Mouse (Mus musculus) liver, adult (tissue): ENCODE results near the gene Phlda1.

ENCODE experiments used
- GATA4 ChIP-seq: IDR thresholded peaks from 2 replicates; pipeline ENCODE4 v1.6.1; 2014; ENCODE audit warnings: mild to moderate bottlenecking, low read length; ENCODE audit not compliant: insufficient replicate concordance

Phlda1 gene

GRCm38 (mm10) chr10:111488793-111489192 lies 17.3 kb upstream of the Phlda1 start:
- TF ChIP-seq GATA4, result no peak

DNA sequence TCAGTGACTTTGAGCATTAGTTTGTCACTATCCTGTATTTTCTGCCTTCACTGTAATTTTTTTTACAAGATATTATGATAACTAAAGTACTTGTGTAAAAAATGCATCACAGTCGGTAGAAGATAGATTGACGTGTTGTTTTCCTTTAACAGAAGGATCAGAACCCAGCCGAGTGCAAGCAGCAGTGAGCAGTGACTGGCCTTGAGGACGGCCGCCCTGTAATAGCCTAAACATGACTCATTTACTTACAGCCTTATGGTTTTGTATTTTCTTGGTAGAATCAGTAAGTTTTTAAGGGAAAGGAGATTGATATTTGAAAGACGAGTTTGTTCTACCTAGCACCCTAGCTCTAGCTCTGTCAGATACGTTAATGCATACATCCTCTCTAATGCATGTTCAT lies 10.2 kb upstream of the Phlda1 start:
- no peak for TF ChIP-seq GATA4

DNA sequence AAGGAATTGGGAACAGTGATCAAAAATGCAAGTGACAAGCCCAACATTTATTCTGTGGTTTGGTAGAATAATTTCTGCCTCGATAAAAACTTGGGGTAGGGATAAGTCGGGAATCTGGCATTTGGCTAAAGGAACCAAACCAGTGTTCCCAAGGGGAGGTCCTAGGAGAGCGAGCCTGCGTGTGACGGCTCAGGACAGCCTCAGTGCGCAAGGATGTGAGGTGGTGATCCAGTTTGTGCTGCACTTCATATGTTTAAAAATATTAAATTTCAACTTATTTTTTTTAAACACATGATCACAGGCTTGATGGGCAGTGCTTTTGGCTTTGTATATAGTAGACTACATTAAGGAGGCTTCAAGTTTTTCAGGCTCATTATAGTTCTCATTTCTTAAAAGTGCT lies 6.2 kb upstream of the Phlda1 start:
- TF ChIP-seq GATA4, result no peak

DNA sequence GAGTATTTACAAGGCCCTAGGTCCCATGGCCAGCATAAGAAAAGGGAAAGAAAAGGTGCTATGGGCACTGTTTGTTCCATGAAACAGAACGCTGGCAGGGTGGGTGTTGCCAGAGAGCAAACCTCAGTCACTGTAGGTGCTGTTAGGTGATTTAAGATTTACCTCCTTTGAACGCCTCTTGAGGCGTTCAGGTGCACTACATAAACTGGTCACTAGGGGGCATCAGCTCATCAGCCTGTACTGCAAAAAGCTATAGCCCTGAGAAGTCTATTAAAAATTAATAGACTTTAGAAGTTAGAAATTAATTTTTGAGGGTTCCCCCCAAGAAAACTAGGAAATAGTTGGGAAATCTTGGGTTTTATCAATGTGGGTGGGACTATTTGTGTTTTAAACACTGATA lies 3.0 kb upstream of the Phlda1 start:
- no peak for TF ChIP-seq GATA4

GRCm38 (mm10) chr10:111503716-111504115 lies 2.4 kb upstream of the Phlda1 start:
- TF ChIP-seq GATA4, result no peak

DNA sequence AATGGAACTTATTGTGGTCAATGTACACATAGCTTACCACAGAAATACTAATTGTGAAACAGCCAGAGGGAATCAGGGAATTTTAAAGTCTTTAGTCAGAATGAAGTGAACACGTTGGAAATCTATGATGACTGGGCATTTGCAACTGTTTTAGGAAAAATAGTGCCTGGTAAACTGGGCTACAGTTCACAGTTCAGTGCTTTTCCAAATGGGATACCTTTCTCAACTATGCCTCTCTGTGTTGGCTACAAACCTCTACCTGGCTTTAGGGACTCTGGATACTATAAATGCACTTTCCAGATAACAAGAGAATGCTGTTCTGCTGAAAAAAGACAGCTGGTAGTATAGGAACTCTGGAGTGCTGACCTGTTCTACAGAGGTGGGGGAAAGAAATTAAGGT lies 1.5 kb upstream of the Phlda1 start:
- no peak for TF ChIP-seq GATA4

GRCm38 (mm10) chr10:111505406-111505805 lies 680 bp upstream of the Phlda1 start:
- no peak for TF ChIP-seq GATA4

- TF ChIP-seq GATA4, result no peak
Measured at GRCm38 (mm10) chr10:111506926-111507459, 907 bp downstream of the Phlda1 start.

GRCm38 (mm10) chr10:111507460-111508211 lies 1.6 kb downstream of the Phlda1 start:
- no peak for TF ChIP-seq GATA4

- TF ChIP-seq GATA4, result no peak
Measured at GRCm38 (mm10) chr10:111508324-111509080, 2.4 kb downstream of the Phlda1 start.

DNA sequence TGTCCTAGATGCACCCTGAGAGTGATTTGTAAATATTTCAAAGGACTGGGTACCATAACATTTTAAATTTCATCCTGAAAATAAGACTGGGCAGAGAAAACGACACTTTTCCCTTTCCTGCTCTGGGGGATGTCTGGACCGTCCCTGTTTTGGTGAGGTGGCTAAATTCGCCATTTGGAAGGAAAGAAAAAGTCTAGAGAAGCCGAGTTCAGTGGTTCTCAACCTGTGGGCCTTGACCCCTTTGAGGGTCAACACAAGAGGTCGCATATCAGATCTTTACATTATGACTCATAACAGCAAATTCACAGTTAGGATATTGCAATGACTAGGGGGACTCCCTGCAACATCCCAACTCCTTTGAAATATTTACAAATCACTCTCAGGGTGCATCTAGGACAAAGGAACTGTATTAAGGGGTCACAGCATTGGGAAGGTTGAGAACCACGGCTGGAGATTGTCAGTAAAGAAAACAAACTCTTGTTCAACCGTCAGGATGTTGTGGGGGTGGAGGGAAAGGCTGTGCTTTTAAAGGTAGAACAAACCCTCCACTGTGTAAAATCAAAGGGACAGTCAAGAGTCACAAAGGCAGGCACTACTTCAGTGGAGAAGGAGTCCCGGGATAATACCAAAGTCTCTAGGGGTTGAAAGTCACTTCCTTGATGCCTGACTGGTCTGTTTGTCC lies 3.2 kb downstream of the Phlda1 start:
- no peak for TF ChIP-seq GATA4

GRCm38 (mm10) chr10:111509981-111510380 lies 3.9 kb downstream of the Phlda1 start:
- TF ChIP-seq GATA4, result no peak

- TF ChIP-seq GATA4, result no peak
Measured at GRCm38 (mm10) chr10:111510798-111511197, 4.7 kb downstream of the Phlda1 start.

GRCm38 (mm10) chr10:111512036-111512568 lies 6.0 kb downstream of the Phlda1 start:
- no peak for TF ChIP-seq GATA4

DNA sequence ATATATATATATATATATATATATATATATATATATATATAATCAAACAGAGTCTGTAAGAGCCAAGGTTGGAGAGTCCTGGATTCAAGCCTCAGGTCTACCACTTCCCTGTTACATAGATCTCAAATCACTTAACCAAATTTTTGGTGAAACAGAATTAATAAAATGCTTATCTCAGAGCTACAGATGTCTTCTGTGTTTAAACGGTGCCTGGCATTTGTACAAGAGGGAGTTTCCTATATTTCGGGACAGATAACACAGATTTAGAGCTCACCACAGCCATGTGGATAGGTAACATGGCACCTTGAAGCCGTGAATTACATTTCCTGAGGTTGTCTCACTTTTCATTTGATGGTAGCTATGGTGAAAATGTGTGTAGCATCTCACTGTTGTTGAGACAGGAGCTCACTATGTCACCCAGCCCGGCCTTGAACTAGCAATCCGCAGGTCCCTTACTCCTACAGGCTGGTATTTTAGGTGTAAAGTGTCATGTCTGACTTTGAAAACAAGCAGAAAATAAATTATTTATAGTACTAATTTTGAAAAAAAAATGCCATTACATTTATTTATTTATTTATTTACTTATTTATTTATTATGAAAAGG lies 8.3 kb downstream of the Phlda1 start:
- no peak for TF ChIP-seq GATA4
